Mouse (Mus musculus): ENCODE measurements at regions not wholly inside any gene's neighbourhood (a gene's known extent, or its start where the extent isn't known, plus 50 kb on each side); places are given as distances from the start of the nearest gene placed in this dataset.
"Not testable (repeated sequence)": the region's sequence is repeated elsewhere in the genome, so short reads cannot be mapped to it uniquely, and the experiment has no call there.

DNA sequence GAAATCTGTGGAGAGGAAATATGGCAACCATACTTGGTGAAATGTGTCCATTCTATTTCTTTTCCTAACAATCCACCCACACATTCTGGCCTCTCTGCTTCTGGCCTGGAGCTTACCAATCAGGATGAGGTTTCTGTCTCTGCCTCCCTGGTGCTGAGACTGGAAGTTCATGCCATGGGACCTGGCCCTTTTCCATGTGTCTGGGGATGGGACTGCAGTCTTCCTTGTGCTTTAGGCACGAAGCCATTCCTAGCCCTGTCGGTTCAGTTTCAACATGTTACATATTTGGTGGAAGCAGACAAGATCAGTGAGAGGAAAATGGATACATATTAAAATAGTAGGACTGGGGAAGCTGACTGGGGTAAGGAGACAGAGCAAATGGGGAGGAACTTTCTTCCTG, 100.2 kb upstream of the Tcerg1l start:
- DNase-seq (ENCODE audit: low spot score) = no peak

DNA sequence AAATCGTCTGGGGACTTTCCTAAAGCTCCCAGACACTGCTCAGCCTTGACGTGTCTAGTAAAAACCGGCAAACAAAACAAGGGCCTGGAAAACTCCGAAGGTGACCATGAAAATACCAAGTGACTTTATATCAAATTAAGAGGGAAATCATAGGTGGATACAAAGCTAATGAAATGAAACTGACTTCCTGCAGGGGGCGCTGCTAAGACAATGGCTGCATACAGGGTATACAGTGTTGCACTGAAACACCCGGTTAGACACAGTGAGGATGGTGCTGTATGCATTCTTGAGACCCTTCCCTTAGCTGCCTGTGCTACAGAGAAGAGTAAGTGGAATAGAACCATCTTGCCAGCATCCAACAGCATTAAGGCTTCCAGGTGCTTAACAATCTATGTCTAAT, 99.7 kb upstream of the Tcerg1l start:
- no peak for DNase-seq (ENCODE audit: low spot score)

DNA sequence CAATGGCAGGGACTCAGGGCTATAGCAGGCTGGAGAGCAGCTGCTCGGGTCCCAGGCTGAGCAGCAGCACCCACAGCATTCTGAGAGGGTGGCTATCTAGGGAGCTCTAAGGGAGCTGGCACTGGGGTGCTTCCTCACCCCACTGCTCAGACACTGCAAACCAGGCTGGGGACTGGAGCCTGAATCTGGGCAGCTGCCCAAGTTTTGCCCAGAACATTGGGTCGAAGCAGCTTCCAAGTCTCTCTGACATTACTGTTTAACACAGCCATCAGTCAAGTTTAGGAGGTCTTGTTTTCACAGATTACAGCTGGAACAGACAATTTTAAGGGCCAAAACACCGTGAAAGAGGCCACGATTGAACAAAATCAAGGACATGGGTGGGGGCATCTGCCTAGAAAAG, 96.1 kb upstream of the Tcerg1l start:
- no peak for DNase-seq (ENCODE audit: low spot score)

DNA sequence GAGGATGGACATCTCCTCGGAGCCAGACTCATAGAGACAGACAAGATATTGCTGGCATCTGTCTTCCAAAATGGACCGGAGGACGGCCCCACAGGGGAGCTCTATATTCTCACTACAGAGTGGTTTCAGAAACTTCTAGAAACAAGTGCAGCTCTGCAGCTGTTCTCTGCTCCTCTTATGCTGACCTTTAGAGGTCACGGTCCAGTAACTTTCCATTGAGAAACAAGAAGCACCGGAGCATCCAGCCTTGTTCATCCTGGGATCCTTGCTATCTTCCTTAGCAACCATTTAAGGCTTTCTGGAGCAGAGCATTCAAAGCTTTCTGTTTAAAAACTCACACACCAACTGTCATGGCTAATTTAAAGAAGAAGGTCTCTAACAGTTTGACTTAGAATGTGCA, 94.7 kb upstream of the Tcerg1l start:
- DNase-seq (ENCODE audit: low spot score) = no peak

DNA sequence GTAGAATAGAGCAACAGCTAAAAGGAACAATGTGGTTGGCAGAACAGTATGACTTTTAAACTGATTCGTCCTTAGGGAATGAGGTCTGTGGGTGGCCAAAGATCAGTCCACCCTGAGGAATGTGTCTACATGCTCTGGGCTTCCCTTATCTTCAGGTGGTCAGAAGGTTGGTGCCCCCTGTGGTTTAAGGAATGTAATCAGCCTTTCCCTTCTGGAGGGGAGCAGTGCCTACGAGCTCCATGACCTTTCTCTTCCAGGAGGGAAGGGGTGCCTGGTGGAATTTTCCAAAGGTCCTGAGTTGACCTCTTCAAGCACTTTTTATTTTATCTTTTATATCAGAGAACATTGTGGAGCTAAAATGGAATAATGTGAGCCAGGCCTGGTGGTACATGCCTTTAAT, 91.9 kb upstream of the Tcerg1l start:
- DNase-seq (ENCODE audit: low spot score) = peak; percentile 10

- peak; percentile 19 for DNase-seq (ENCODE audit: low spot score)
Observed at GRCm38 (mm10) chr7:138488201-138488720, 90.7 kb upstream of the Tcerg1l start.

DNA sequence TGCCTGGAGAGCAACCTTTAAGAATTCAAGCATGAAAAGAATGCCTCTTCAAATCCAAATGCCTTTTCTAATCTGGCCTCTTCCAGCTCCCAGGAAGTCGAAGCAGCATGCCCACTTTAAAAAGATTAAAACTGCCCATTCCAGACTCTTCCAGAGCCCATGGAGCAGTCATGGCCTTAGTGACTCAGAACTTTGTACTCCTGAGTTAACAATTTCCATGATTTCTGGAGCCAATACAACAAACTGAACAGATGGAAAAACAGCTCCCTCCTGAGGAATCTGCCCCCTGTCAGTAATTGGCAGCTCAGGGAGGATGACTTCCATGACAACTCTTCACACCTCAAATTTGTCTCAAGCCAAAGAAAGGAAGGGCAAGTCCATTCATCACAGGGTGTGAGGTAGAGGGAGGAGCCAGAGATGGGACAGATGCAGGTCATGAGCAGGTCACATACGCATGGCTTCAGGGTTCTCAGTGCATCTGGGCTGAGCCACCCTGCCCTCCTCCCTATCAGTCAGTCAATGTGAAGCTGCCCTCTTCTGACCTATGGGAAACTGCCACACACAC, 75.4 kb upstream of the Tcerg1l start:
- DNase-seq (ENCODE audit: low spot score) = no peak

- DNase-seq (ENCODE audit: low spot score) = no peak
Observed at GRCm38 (mm10) chr7:138472371-138472770, 74.8 kb upstream of the Tcerg1l start.

DNA sequence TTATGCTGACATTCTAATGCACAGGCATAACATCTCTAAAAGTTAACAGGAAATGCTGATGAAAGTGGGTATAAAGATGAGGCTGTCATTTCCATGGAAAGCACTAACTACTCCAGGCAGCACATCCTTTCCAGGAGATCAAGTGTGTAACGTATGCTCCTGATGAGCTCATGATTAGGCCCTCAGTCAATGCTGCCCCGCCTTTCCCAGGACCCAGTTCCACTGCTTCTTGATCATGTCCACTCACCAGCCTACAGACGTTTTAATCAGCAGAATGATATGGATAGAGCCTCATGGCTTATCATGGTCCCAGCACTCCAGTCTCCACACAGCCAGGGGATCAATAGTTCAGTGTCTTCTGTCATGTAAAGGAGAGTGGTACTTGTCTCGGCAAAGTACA, 71.7 kb upstream of the Tcerg1l start:
- no peak for DNase-seq (ENCODE audit: low spot score)

- no peak for DNase-seq (ENCODE audit: low spot score)
Observed at GRCm38 (mm10) chr7:138468436-138468835, 70.9 kb upstream of the Tcerg1l start.

- no peak for DNase-seq (ENCODE audit: low spot score)
Observed at GRCm38 (mm10) chr7:138467981-138468380, 70.5 kb upstream of the Tcerg1l start.

DNA sequence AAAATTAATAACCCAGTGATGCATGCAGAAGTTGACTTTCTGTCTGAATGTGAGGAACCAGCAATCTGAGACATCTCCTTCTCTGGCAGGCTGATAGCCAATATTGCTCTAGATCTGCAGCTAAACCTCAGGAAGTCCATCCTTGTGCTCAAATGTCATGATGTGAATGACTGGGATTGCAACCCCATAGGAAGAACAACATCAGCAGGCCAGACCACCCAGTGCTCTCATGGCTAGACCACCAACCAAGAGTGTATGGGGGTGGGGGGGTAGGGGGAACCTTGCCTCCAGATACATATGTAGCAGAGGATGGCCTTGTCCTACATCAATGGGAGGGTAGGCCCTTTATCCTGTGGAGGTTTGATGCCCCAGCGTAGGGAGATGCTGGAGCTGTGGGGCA, 69.9 kb upstream of the Tcerg1l start:
- no peak for DNase-seq (ENCODE audit: low spot score)

DNA sequence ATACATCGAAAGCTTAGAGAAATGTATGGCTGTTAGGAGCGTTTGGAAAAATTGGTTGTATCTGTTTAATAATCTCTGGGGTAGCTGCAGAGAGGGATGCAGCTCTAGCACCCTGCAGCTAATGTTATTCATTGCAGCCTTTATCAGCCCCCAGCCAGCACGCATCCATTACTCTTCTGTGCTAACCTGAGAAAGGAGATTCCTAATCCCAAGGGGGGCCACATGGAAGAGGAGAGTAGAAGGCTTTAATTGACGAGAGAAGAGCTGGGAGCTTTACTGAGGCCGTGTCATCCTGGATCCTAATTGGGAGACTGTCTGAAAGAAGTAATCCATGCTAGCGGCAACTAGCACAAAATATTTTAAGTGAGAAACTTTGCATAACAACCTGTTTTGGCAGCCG, 60.4 kb upstream of the Tcerg1l start:
- DNase-seq (ENCODE audit: low spot score) = no peak

GRCm38 (mm10) chr7:138455371-138455770, 57.8 kb upstream of the Tcerg1l start:
- DNase-seq (ENCODE audit: low spot score) = no peak

GRCm38 (mm10) chr7:138454498-138455225, 57.1 kb upstream of the Tcerg1l start:
- not testable (repeated sequence) for DNase-seq (ENCODE audit: low spot score)

GRCm38 (mm10) chr7:138451321-138451720, 53.8 kb upstream of the Tcerg1l start:
- no peak for DNase-seq (ENCODE audit: low spot score)

DNA sequence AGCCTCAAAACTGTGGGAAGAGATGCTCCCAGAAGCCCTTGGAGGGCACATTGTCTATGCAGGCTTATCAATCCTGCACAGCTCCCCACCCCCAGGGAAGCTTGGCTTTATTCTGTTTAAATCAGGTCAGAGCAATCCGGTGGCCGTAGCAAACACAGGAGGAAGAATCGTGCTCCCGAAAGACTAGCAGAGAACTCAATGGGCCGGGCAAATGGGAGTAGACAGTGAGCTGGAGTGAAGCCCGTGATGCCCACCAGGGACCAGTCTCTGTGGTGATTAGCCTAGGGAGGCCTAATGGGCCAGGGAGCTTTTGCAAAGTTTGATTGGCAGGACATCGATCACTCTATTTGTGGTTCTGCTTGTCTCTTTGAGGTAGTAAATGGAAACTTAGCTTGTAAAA, 51.0 kb upstream of the Tcerg1l start:
- DNase-seq (ENCODE audit: low spot score) = no peak

All from yolk sac, embryonic 10.5 days (tissue).